Mouse (Mus musculus) stomach, postnatal 0 days (tissue): ENCODE results near the gene Tigd3. TPM values are rescaled to one million over a fixed set of nuclear protein-coding genes. Genes with fewer than 3 reads are reported as not detected.

Source experiments
- ATAC-seq: fragments of 200-750 bp; cut with Nextera tagmentation; 2 replicates; pipeline ENCODE4 v1.8.0; 2017; ENCODE audit not compliant: low FRiP score, low TSS enrichment
- DNase-seq: peaks from one replicate; pipeline ENCODE4 v3.0.0-alpha.2; 2016; ENCODE audit warnings: low spot score
- H3K27ac ChIP-seq: fragments of 300-500 bp; sonication (generic); replicated peaks from 2 replicates; pipeline ENCODE4 v1.5.1; 2014; ENCODE audit warnings: mild to moderate bottlenecking, control low read depth
- H3K27me3 ChIP-seq: fragments of 300-500 bp; sonication (generic); 2 replicates; pipeline ENCODE4 v1.6.1; 2014; ENCODE audit warnings: low read length; ENCODE audit not compliant: control insufficient read depth, insufficient read depth
- H3K36me3 ChIP-seq: fragments of 300-500 bp; sonication (generic); 2 replicates; pipeline ENCODE4 v1.6.1; 2014; ENCODE audit warnings: low read length, mixed read lengths; ENCODE audit not compliant: control insufficient read depth, insufficient read depth
- H3K4me1 ChIP-seq: fragments of 300-500 bp; sonication (generic); replicated peaks from 2 replicates; pipeline ENCODE4 v1.6.1; 2014; ENCODE audit warnings: antibody characterized with exemption; ENCODE audit not compliant: control insufficient read depth, insufficient read depth
- H3K4me2 ChIP-seq: fragments of 300-500 bp; sonication (generic); replicated peaks from 2 replicates; pipeline ENCODE4 v1.6.1; 2014; ENCODE audit warnings: low read depth, mild to moderate bottlenecking, control low read depth, moderate library complexity
- H3K4me3 ChIP-seq: fragments of 300-500 bp; sonication (generic); 2 replicates; pipeline ENCODE4 v1.5.1; 2014; ENCODE audit warnings: low read depth, low read length, control low read depth
- H3K9ac ChIP-seq: fragments of 300-500 bp; sonication (generic); 2 replicates; pipeline ENCODE4 v1.6.1; 2014; ENCODE audit warnings: mild to moderate bottlenecking, low read length, control low read depth, mixed read lengths
- H3K9me3 ChIP-seq: fragments of 300-500 bp; sonication (generic); 2 replicates; pipeline ENCODE4 v1.6.1; 2016; ENCODE audit warnings: low read length; ENCODE audit not compliant: control insufficient read depth
- CTCF ChIP-seq: IDR thresholded peaks from 2 replicates; pipeline ENCODE4 v1.5.1; 2016; ENCODE audit warnings: antibody characterized with exemption, low read depth, mild to moderate bottlenecking, moderate library complexity
- EP300 ChIP-seq: optimal IDR thresholded peaks from 2 replicates; pipeline ENCODE3; 2016; ENCODE audit warnings: antibody characterized with exemption
- WGBS: fragments of 180-500 bp; shearing (Covaris S2); extraction: QIAGEN DNeasy Blood & Tissue Kit; methylation state at CpG from one replicate; pipeline ENCODE4 v1.1.7; 2014; 5-methylcytosine and 5-hydroxymethylcytosine counted together
- polyA plus RNA-seq: library from polyadenylated mRNA; unstranded; fragments of >200 nt; fragmentation: Nextera tagmentation; extraction: Ambion mirVana; gene quantifications from 2 replicates; pipeline ENCODE4 v1.2.1, GENCODE M21; 2015

The Tigd3 gene
- polyA plus RNA-seq, 1 experiment from 2014 or later: 1.0 TPM

- Histone ChIP-seq H3K27ac (peak overlapping the region; percentile 56), H3K4me1 (peaks cover 5% of the 10 kb centered on the region), H3K4me3 (no peak overlapping the region), H3K36me3 (no peaks in the 10 kb centered on the region), H3K9me3 (no peaks in the 10 kb centered on the region), H3K4me2 (no peak overlapping the region), H3K9ac (no peak overlapping the region), H3K27me3 (no peaks in the 10 kb centered on the region)
- WGBS: 48% methylated on average over 14 of the region's 14 CpGs
- DNase-seq (peak; percentile 67), ATAC-seq (peak; percentile 25; the same call in 1 of the 2 replicates)
- TF ChIP-seq CTCF: no peak
- TF ChIP-seq EP300: no peak
Observed at GRCm38 (mm10) chr19:5929634-5930596, 36.0 kb upstream of the Tigd3 start.

- Histone ChIP-seq H3K4me3 (no peak overlapping the region), H3K9me3 (no peaks in the 10 kb centered on the region), H3K9ac (no peak overlapping the region), H3K36me3 (no peaks in the 10 kb centered on the region), H3K27me3 (no peaks in the 10 kb centered on the region), H3K27ac (no peak overlapping the region), H3K4me1 (peaks cover 5% of the 10 kb centered on the region), H3K4me2 (no peak overlapping the region)
- ATAC-seq (no peak), DNase-seq (no peak)
- WGBS: 53% methylated on average over 3 of the region's 3 CpGs
- no peak for TF ChIP-seq CTCF
- no peak for TF ChIP-seq EP300
Observed at GRCm38 (mm10) chr19:5928546-5928945, 34.6 kb upstream of the Tigd3 start.

- ATAC-seq (no peak), DNase-seq (no peak)
- Histone ChIP-seq H3K4me1 (peaks cover 5% of the 10 kb centered on the region), H3K9me3 (no peaks in the 10 kb centered on the region), H3K27me3 (no peaks in the 10 kb centered on the region), H3K36me3 (no peaks in the 10 kb centered on the region), H3K4me3 (no peak overlapping the region), H3K9ac (no peak overlapping the region), H3K4me2 (no peak overlapping the region), H3K27ac (no peak overlapping the region)
- TF ChIP-seq EP300 (no peak), CTCF (no peak)
- 65% methylated on average over 6 of the region's 6 CpGs for WGBS
Observed at GRCm38 (mm10) chr19:5928104-5928503, 34.2 kb upstream of the Tigd3 start.

GRCm38 (mm10) chr19:5927532-5927931 lies 33.6 kb upstream of the Tigd3 start:
- TF ChIP-seq EP300 (no peak), CTCF (no peak)
- Histone ChIP-seq H3K9me3 (no peaks in the 10 kb centered on the region), H3K4me1 (peaks cover 5% of the 10 kb centered on the region), H3K27ac (no peak overlapping the region), H3K4me3 (no peak overlapping the region), H3K36me3 (no peaks in the 10 kb centered on the region), H3K27me3 (no peaks in the 10 kb centered on the region), H3K9ac (no peak overlapping the region), H3K4me2 (no peak overlapping the region)
- ATAC-seq: no peak
- no peak for DNase-seq
- 77% methylated on average over 8 of the region's 8 CpGs for WGBS

GRCm38 (mm10) chr19:5927026-5927425 lies 33.1 kb upstream of the Tigd3 start:
- TF ChIP-seq EP300 (no peak), CTCF (no peak)
- peaks cover 5% of the 10 kb centered on the region for H3K4me1 ChIP-seq

GRCm38 (mm10) chr19:5925311-5925855 lies 31.4 kb upstream of the Tigd3 start:
- WGBS: 29% methylated on average over 11 of the region's 11 CpGs
- peak overlapping the region; percentile 70 for H3K27ac ChIP-seq

More at GRCm38 (mm10) chr19:5927026-5927425, 33.1 kb upstream of the Tigd3 start:
- DNase-seq: no peak
- Histone ChIP-seq H3K9ac (no peak overlapping the region), H3K4me2 (no peak overlapping the region), H3K27me3 (no peaks in the 10 kb centered on the region), H3K4me3 (no peak overlapping the region), H3K9me3 (no peaks in the 10 kb centered on the region), H3K27ac (no peak overlapping the region), H3K36me3 (no peaks in the 10 kb centered on the region)
- no peak for ATAC-seq
- 82% methylated on average over 11 of the region's 11 CpGs for WGBS

More at GRCm38 (mm10) chr19:5925311-5925855, 31.4 kb upstream of the Tigd3 start:
- ATAC-seq: no peak
- H3K36me3 ChIP-seq: no peaks in the 10 kb centered on the region
- DNase-seq: no peak
- H3K4me1 ChIP-seq: peaks cover 9% of the 10 kb centered on the region
- no peak for TF ChIP-seq EP300
- no peak for TF ChIP-seq CTCF
- no peak overlapping the region; the same call in 1 of the 2 replicates for H3K9ac ChIP-seq
- H3K9me3 ChIP-seq: no peaks in the 10 kb centered on the region
- H3K4me2 ChIP-seq: peak overlapping the region; percentile 92
- H3K27me3 ChIP-seq: no peaks in the 10 kb centered on the region
- peak overlapping the region; percentile 71; the same call in 1 of the 2 replicates for H3K4me3 ChIP-seq
